Mouse (Mus musculus) midbrain, postnatal 0 days (tissue): ENCODE measurements at regions not wholly inside any gene's neighbourhood (a gene's known extent, or its start where the extent isn't known, plus 50 kb on each side); places are given as distances from the start of the nearest gene placed in this dataset.

Experiments used
- ATAC-seq: fragments of 200-750 bp; cut with Nextera tagmentation; 2 replicates; pipeline ENCODE4 v1.8.0; 2017; ENCODE audit warnings: moderate number of reproducible peaks, mild to moderate bottlenecking, moderate TSS enrichment, moderate library complexity; ENCODE audit not compliant: low FRiP score
- DNase-seq: peaks from one replicate; pipeline ENCODE4 v3.0.0-alpha.2; 2015; ENCODE audit warnings: low spot score
- H3K27ac ChIP-seq: fragments of 300-500 bp; sonication (generic); 2 replicates; pipeline ENCODE4 v1.5.1; 2014; ENCODE audit warnings: low read depth, mild to moderate bottlenecking, low read length, mixed read lengths
- H3K27me3 ChIP-seq: fragments of 300-500 bp; sonication (generic); 2 replicates; pipeline ENCODE4 v1.6.1; 2014; ENCODE audit warnings: low read length, control low read depth, mixed read lengths; ENCODE audit not compliant: insufficient read depth
- H3K36me3 ChIP-seq: fragments of 300-500 bp; sonication (generic); 2 replicates; pipeline ENCODE4 v1.6.1; 2014; ENCODE audit warnings: low read length, control low read depth, mixed read lengths; ENCODE audit not compliant: insufficient read depth
- H3K4me1 ChIP-seq: fragments of 300-500 bp; sonication (generic); 2 replicates; pipeline ENCODE4 v1.6.1; 2014; ENCODE audit warnings: mild to moderate bottlenecking, control low read depth, antibody characterized with exemption, low read length, mixed read lengths; ENCODE audit not compliant: insufficient read depth
- H3K4me2 ChIP-seq: fragments of 300-500 bp; sonication (generic); 2 replicates; pipeline ENCODE4 v1.6.1; 2014; ENCODE audit warnings: low read depth, mild to moderate bottlenecking, low read length, mixed read lengths; ENCODE audit not compliant: poor library complexity, severe bottlenecking
- H3K4me3 ChIP-seq: fragments of 300-500 bp; sonication (generic); 2 replicates; pipeline ENCODE4 v1.5.1; 2014; ENCODE audit warnings: low read depth, mild to moderate bottlenecking, low read length, moderate library complexity
- H3K9ac ChIP-seq: fragments of 300-500 bp; sonication (generic); replicated peaks from 2 replicates; pipeline ENCODE4 v1.6.1; 2014; ENCODE audit warnings: mild to moderate bottlenecking, low read length, moderate library complexity, mixed read lengths; ENCODE audit not compliant: poor library complexity, severe bottlenecking
- H3K9me3 ChIP-seq: fragments of 300-500 bp; sonication (generic); 2 replicates; pipeline ENCODE4 v1.6.1; 2016; ENCODE audit warnings: low read length, control low read depth
- CTCF ChIP-seq: IDR thresholded peaks from 2 replicates; pipeline ENCODE4 v1.5.1; 2016; ENCODE audit warnings: antibody characterized with exemption, mild to moderate bottlenecking
- WGBS: fragments of 180-500 bp; shearing (Covaris S2); extraction: QIAGEN DNeasy Blood & Tissue Kit; methylation state at CpG from one replicate; pipeline ENCODE4 v1.1.7; 2014; 5-methylcytosine and 5-hydroxymethylcytosine counted together

GRCm38 (mm10) chr17:14476707-14477106, 197.4 kb downstream of the Smoc2 start:
- 85% methylated on average over 12 of the region's 12 CpGs for WGBS
- H3K27ac ChIP-seq, result no peak overlapping the region
- H3K4me1 ChIP-seq, result no peaks in the 10 kb centered on the region
- H3K27me3 ChIP-seq, result no peaks in the 10 kb centered on the region
- H3K9me3 ChIP-seq, result no peaks in the 10 kb centered on the region
- H3K4me2 ChIP-seq, result no peak overlapping the region
- TF ChIP-seq CTCF, result no peak
- ATAC-seq, result no peak
- H3K36me3 ChIP-seq, result no peaks in the 10 kb centered on the region
- H3K9ac ChIP-seq, result no peak overlapping the region
- no peak overlapping the region for H3K4me3 ChIP-seq
- no peak for DNase-seq

DNA sequence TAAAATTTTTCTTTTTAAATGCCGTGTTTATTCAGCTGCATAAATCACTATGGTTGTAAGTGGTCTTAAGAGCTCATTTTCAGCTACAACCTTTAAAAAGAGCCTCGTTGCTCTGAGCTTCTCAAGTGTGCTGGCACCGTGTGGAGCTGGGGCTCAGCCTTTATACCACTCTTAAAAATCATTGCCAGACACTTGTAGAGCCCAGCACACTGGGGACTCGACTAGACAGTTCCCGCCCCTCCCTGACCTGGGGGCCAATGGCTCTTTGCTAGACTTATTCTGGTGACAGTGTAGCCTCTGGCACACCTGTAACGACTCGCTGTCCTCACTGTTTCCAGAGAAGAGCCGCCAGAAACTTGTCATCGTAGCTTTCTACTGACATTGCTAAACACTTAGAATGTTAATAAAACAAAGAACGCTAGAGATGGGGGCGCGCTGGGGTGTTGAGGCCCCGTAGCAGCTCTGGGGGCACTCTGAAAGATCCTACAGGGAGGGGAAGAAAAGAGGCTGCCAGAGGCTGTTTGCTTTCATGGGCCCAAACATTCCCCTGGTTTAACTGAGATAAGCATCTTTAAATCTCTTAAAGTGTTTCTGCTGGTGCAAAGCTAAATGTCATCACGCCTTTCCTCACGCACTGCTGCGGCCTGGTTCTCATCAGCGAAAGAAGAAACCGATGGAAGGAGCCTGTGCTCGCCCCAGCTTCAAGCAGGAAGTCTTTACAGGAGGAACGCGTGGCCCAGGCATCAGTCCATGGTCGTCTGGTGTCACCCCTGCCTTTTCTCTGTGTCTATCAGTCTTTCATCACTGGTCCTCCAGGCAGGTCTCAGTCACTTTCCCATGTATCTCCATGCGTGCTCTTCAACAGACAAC, 196.7 kb downstream of the Smoc2 start:
- Histone ChIP-seq H3K4me1 (no peaks in the 10 kb centered on the region), H3K9me3 (no peaks in the 10 kb centered on the region), H3K9ac (no peak overlapping the region), H3K27ac (no peak overlapping the region), H3K36me3 (no peaks in the 10 kb centered on the region), H3K4me3 (no peak overlapping the region), H3K4me2 (no peak overlapping the region), H3K27me3 (no peaks in the 10 kb centered on the region)
- no peak for TF ChIP-seq CTCF
- ATAC-seq (no peak), DNase-seq (no peak)
- WGBS, result 63% methylated on average over 23 of the region's 23 CpGs

DNA sequence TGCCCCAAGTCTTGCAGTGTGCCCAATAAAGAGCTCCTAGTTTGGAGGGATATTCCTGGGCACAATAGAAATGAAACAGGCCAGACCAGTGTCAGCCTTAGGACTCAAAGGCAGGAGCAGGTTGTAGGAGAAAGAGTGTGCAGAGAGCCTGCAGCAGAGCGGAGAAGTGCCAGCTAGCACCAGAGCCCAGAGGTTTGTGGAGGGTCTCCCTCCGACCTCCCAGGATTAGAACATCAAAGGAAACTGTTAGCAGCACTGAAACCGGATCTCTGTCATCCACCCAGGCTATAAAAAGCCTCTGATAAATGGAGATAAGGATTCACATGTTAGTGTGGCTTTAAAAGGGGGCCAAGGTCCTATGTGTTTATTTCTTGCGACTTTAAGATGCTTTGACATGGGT, 196.0 kb downstream of the Smoc2 start:
- no peaks in the 10 kb centered on the region for H3K27me3 ChIP-seq
- WGBS, result 28% methylated on average over 4 of the region's 4 CpGs
- no peak overlapping the region for H3K27ac ChIP-seq

GRCm38 (mm10) chr17:14468754-14469488, 189.6 kb downstream of the Smoc2 start:
- Histone ChIP-seq H3K9ac (no peak overlapping the region), H3K4me3 (no peak overlapping the region), H3K9me3 (no peaks in the 10 kb centered on the region), H3K27me3 (no peaks in the 10 kb centered on the region), H3K36me3 (no peaks in the 10 kb centered on the region), H3K27ac (no peak overlapping the region), H3K4me2 (no peak overlapping the region), H3K4me1 (0 out of 2 replicates have a peak, but pooled peaks cover 5% of the 10 kb centered on the region)
- DNase-seq (peak; percentile 78), ATAC-seq (peak; percentile 62; the same call in 1 of the 2 replicates)
- 34% methylated on average over 6 of the region's 6 CpGs for WGBS
- TF ChIP-seq CTCF, result no peak

More for the DNA sequence above, 196.0 kb downstream of the Smoc2 start:
- Histone ChIP-seq H3K4me2 (no peak overlapping the region), H3K36me3 (no peaks in the 10 kb centered on the region), H3K9me3 (no peaks in the 10 kb centered on the region), H3K4me3 (no peak overlapping the region), H3K9ac (no peak overlapping the region), H3K4me1 (no peaks in the 10 kb centered on the region)
- ATAC-seq (no peak), DNase-seq (no peak)
- TF ChIP-seq CTCF, result no peak

GRCm38 (mm10) chr17:14455251-14455743, 176.0 kb downstream of the Smoc2 start:
- ATAC-seq (no peak), DNase-seq (peak; percentile 83)
- Histone ChIP-seq H3K9me3 (no peaks in the 10 kb centered on the region), H3K27me3 (no peaks in the 10 kb centered on the region), H3K4me2 (no peak overlapping the region), H3K4me3 (no peak overlapping the region), H3K9ac (no peak overlapping the region), H3K36me3 (no peaks in the 10 kb centered on the region), H3K27ac (no peak overlapping the region), H3K4me1 (no peaks in the 10 kb centered on the region)
- WGBS, result 68% methylated on average over 8 of the region's 8 CpGs
- no peak for TF ChIP-seq CTCF
